Mouse (Mus musculus) CH12.LX (cell line): Measurements from ENCODE around the gene Ascc1. TPM values are rescaled to one million over a fixed set of nuclear protein-coding genes. Genes with fewer than 3 reads are reported as not detected.

Experiments
- DNase-seq: peaks from one replicate; pipeline ENCODE4 v3.0.0-alpha.2; 2013; ENCODE audit errors: extremely low read depth
- H3K27ac ChIP-seq: 2 replicates; pipeline ENCODE4 v1.5.1; 2012; ENCODE audit warnings: low read depth, mild to moderate bottlenecking, control low read depth, moderate library complexity; ENCODE audit not compliant: insufficient read depth
- H3K27me3 ChIP-seq: replicated peaks from 2 replicates; pipeline ENCODE3; 2012; ENCODE audit warnings: inconsistent platforms
- H3K36me3 ChIP-seq, 2 experiments: replicated peaks in 1 of 2; 2 replicates each; pipeline versions ENCODE3 to v1.6.1; 2012; ENCODE audit warnings: inconsistent platforms in 1 of 2, low read length in 1 of 2, mild to moderate bottlenecking in 1 of 2, mixed read lengths in 1 of 2, moderate library complexity in 1 of 2; ENCODE audit not compliant: control insufficient read depth in 1 of 2, insufficient read depth in 1 of 2
- H3K4me1 ChIP-seq, 2 experiments: 2 replicates each; pipeline ENCODE4 v1.6.1; 2012; ENCODE audit warnings: inconsistent platforms in 1 of 2, moderate library complexity in 1 of 2; ENCODE audit not compliant: insufficient read depth in 2 of 2, control insufficient read depth in 1 of 2
- H3K4me2 ChIP-seq: 2 replicates; pipeline ENCODE4 v1.6.1; 2012; ENCODE audit warnings: low read depth, mild to moderate bottlenecking, control low read depth; ENCODE audit not compliant: poor library complexity, insufficient read depth, severe bottlenecking
- H3K4me3 ChIP-seq, 3 experiments: fragments of 150-350 bp in 1 of 3; sonication (generic) in 1 of 3; replicated peaks in 1 of 3; 2 replicates each; pipeline versions ENCODE3 to v1.5.1; 2011 to 2012; ENCODE audit warnings: low read depth in 2 of 3, low read length in 2 of 3, mild to moderate bottlenecking in 2 of 3, moderate library complexity in 2 of 3, control low read depth in 1 of 3, improper control_type of control experiment in 1 of 3, inconsistent platforms in 1 of 3, mixed read lengths in 1 of 3; ENCODE audit not compliant: poor library complexity in 1 of 3
- H3K79me2 ChIP-seq: replicated peaks from 2 replicates; pipeline ENCODE4 v1.6.1; 2012; ENCODE audit warnings: mild to moderate bottlenecking, moderate library complexity; ENCODE audit not compliant: control insufficient read depth, poor library complexity, insufficient read depth, severe bottlenecking; ENCODE audit errors: extremely low read depth
- H3K9ac ChIP-seq: 2 replicates; pipeline ENCODE4 v1.6.1; 2012; ENCODE audit warnings: low read depth, mild to moderate bottlenecking, control low read depth, moderate library complexity; ENCODE audit not compliant: insufficient read depth
- H3K9me3 ChIP-seq: replicated peaks from 2 replicates; pipeline ENCODE3; 2012; ENCODE audit warnings: low read length, inconsistent platforms, mixed read lengths
- BHLHE40 ChIP-seq: IDR thresholded peaks from 2 replicates; pipeline ENCODE4 v1.6.1; 2011; ENCODE audit warnings: mild to moderate bottlenecking, low read depth, low read length, improper control_type of control experiment
- CHD2 ChIP-seq: IDR thresholded peaks from 2 replicates; pipeline ENCODE4 v1.6.1; 2011; ENCODE audit warnings: low read length, improper control_type of control experiment
- ETS1 ChIP-seq: conservative IDR thresholded peaks from 2 replicates; pipeline ENCODE4 v1.6.1; 2012; ENCODE audit warnings: low read depth, mild to moderate bottlenecking, inconsistent platforms, low read length, improper control_type of control experiment, moderate library complexity
- JUND ChIP-seq: conservative IDR thresholded peaks from 2 replicates; pipeline ENCODE4 v1.6.1; 2011; ENCODE audit warnings: low read depth, low read length, improper control_type of control experiment
- MAX ChIP-seq: IDR thresholded peaks from 2 replicates; pipeline ENCODE4 v1.6.1; 2011; ENCODE audit warnings: low read length, improper control_type of control experiment
- MEF2A ChIP-seq: IDR thresholded peaks from 2 replicates; pipeline ENCODE4 v1.6.1; 2014; ENCODE audit warnings: low read depth, mild to moderate bottlenecking, inconsistent platforms, low read length, improper control_type of control experiment, borderline replicate concordance
- MYC ChIP-seq: IDR thresholded peaks from 2 replicates; pipeline ENCODE4 v1.6.1; 2011; ENCODE audit warnings: low read depth, mild to moderate bottlenecking, improper control_type of control experiment, low read length
- NELFE ChIP-seq: IDR thresholded peaks from 2 replicates; pipeline ENCODE4 v1.6.1; 2011; ENCODE audit warnings: low read depth, low read length, improper control_type of control experiment
- RAD21 ChIP-seq: IDR thresholded peaks from 2 replicates; pipeline ENCODE4 v1.6.1; 2011; ENCODE audit warnings: low read depth, mild to moderate bottlenecking, low read length, improper control_type of control experiment, moderate library complexity
- SMC3 ChIP-seq: IDR thresholded peaks from 2 replicates; pipeline ENCODE4 v1.6.1; 2011; ENCODE audit warnings: low read depth, low read length, improper control_type of control experiment
- TBP ChIP-seq: conservative IDR thresholded peaks from 2 replicates; pipeline ENCODE4 v1.6.1; 2011; ENCODE audit warnings: low read depth, low read length, improper control_type of control experiment
- USF1 ChIP-seq: IDR thresholded peaks from 2 replicates; pipeline ENCODE4 v1.6.1; 2014; ENCODE audit warnings: low read depth, mild to moderate bottlenecking, inconsistent platforms, low read length, improper control_type of control experiment
- ZKSCAN1 ChIP-seq: IDR thresholded peaks from 2 replicates; pipeline ENCODE4 v1.6.1; 2012; ENCODE audit warnings: low read depth, inconsistent platforms, low read length, improper control_type of control experiment, borderline replicate concordance
- ZMIZ1 ChIP-seq: IDR thresholded peaks from 2 replicates; pipeline ENCODE4 v1.6.1; 2012; ENCODE audit warnings: low read depth, mild to moderate bottlenecking, inconsistent platforms, low read length, improper control_type of control experiment
- ZNF384 ChIP-seq: IDR thresholded peaks from 2 replicates; pipeline ENCODE4 v1.6.1; 2012; ENCODE audit warnings: low read depth, low read length, improper control_type of control experiment, inconsistent platforms
- dilution Hi-C: fragments of 300-500 bp; cut with MboI; formaldehyde crosslinking; loops from 2 replicates; pipeline ENCODE4 v1.14.3; 2020; ENCODE audit warnings: low sequenced_read_pairs; ENCODE audit not compliant: extremely low pct_unique_long_range_greater_than_20kb, extremely low pct_ligation_motif_present
- in situ Hi-C: fragments of 300-500 bp; cut with MboI; formaldehyde crosslinking; loops from 3 replicates; pipeline ENCODE4 v1.14.3; 2019; ENCODE audit warnings: low sequenced_read_pairs, low pct_ligation_motif_present, low pct_unique_long_range_greater_than_20kb, mixed read lengths
- polyA plus RNA-seq: library from polyadenylated mRNA; unstranded; fragments of >175 nt; gene quantifications from 2 replicates; pipeline ENCODE4 v1.2.1, GENCODE M21; 2012; ENCODE audit warnings: low read depth; ENCODE audit not compliant: insufficient read length
- total RNA-seq, 2 experiments: library from RNA; depleted of rRNA; stranded (reverse); fragments of 300-350 nt in 1 of 2; fragments of >200 nt in 1 of 2; gene quantifications; 2 replicates each; pipeline ENCODE4 v1.2.3; 2012 to 2014

Gene Ascc1
- total and polyA plus RNA-seq, 3 experiments, result 20.1 to 25.5 (median 25.4) TPM

DNA sequence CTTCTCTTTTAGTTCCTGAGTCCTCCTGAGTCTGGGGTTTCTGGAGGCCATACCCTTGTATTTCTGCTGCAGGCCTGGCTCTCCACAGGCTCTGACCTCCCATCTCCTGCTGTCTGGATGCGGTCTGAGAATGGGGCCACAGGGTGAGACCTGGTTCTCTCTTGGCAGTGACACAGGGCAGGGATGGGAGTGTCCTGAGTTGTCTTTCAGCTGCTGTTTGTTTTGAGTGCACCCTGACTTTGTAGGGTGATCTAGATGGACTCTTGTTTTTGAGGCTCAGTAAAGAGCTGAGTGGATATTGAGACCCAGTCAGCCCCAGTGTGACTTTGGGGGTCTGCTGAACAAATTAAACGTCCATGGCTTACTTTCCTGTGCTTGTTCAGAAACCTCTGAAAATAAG, 24.2 kb upstream of the Ascc1 start:
- DNase-seq, result no peak
- no peaks in the 10 kb centered on the region for H3K9me3 ChIP-seq
- in situ Hi-C loops, result no loop called here
- peaks cover 44 to 89% of the 10 kb centered on the region in 2 experiments for H3K4me1 ChIP-seq
- TF ChIP-seq MAX, result no peak
- no peak for TF ChIP-seq ZNF384
- peaks cover 0 to 1% of the 10 kb centered on the region in 2 experiments for H3K36me3 ChIP-seq
- H3K27me3 ChIP-seq, result no peaks in the 10 kb centered on the region
- H3K4me3 ChIP-seq, result no peak overlapping the region
- dilution Hi-C loops, result no loop called here
- no peak overlapping the region for H3K27ac ChIP-seq
- H3K79me2 ChIP-seq, result no peaks in the 10 kb centered on the region
- no peak overlapping the region for H3K4me2 ChIP-seq
- H3K9ac ChIP-seq, result no peak overlapping the region

DNA sequence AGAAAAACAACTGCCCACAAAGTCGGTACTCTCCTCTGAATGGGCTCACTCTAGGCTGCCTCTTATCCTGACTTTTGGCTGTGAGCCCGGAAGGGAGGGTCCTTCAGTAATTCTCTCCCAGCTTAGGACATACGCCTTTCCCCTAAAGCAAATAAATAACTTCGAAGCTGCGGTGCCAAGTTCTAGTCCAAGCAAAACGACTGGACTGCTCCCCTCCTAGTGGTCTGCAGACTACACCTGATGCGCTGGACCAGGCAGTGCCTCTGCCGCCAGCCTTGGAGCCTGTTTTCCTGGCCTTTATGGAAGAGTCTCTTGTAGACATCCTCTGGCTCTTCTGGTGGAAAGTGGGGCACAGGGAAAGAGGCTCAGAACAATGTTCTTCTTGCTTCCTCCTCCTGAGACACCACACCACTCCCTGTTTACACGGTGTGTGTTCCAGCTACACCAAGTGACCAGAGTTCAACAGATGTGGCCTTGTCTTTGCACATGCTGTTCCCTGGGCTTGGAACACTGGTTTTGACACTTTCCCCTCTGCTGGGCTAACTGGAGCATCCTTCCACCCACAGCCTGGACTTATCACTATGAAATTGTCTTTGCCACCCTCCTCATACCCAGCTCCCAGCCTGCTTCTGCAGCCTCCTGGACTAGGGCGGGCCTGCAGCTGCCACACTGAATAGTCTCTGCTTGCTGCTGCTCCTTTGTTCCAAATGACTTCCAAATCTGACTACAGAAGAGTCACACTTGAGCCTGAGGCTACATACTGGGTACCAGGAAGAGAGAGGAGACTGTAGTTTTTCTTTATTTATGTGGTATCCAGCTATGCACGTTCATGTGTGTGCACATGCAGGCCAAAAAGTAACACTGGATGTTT, 23.5 kb upstream of the Ascc1 start:
- dilution Hi-C loops, result no loop called here
- no peaks in the 10 kb centered on the region for H3K9me3 ChIP-seq
- no peaks in the 10 kb centered on the region for H3K79me2 ChIP-seq
- H3K4me3 ChIP-seq, result no peak overlapping the region
- H3K4me2 ChIP-seq, result no peak overlapping the region
- in situ Hi-C loops, result no loop called here
- TF ChIP-seq BHLHE40 (no peak), ZMIZ1 (no peak), MYC (no peak), SMC3 (no peak), RAD21 (no peak), ZKSCAN1 (no peak), TBP (no peak), MEF2A (no peak), ETS1 (no peak), USF1 (no peak), CHD2 (no peak), NELFE (no peak), JUND (no peak), MAX (no peak)
- no peak for DNase-seq
- H3K27me3 ChIP-seq, result no peaks in the 10 kb centered on the region
- no peak overlapping the region for H3K27ac ChIP-seq
- peaks cover 38 to 89% of the 10 kb centered on the region in 2 experiments for H3K4me1 ChIP-seq
- no peak overlapping the region for H3K9ac ChIP-seq
- H3K36me3 ChIP-seq, result peaks cover 0 to 3% of the 10 kb centered on the region in 2 experiments
